Mouse (Mus musculus) urinary bladder, adult 18-20 months (tissue): Measurements from ENCODE around the gene Iqce.

Experiments
- DNase-seq, 2 experiments: peaks; one replicate each; pipeline ENCODE4 v3.0.0; 2022; ENCODE audit warnings: low spot score in 2 of 2, mixed read lengths in 2 of 2

Gene Iqce

DNA sequence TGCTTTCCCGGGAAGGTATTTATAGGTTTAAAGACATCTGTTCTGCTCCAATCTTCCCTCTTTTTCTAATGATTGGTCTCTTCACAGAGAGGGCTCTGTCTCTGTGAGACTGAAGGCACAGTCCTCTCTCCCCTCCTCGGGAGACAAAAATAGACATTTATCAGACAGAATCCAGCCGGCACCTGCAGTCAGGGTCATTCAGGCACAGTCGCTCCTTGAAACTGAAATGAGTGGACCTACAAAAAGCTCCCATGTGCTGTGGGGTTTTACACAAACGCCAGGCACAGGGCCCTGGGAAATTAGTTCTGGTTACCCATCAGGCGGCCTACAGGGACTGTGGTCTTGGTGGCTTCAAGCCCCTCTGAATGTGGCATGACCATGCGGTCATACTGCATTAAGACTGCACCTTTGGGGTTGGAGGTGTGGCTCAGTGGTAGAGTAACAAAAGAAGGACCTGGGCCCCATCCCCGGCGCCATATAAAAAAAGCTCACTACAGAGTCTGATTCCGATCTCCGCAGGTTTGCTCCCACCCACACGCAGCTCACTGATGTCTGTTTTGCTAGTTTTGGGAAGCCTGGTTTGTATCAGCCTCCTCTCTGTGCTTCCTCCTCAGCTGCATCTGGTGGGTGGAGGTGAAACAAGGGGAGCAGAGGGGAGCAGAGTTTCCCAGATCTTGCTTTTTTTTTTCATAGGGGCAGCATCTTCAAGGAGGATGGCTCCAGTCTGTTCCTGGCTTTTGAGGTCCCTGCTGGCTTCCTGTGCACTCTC, 40.1 kb downstream of the Iqce start:
- no peak for DNase-seq

DNA sequence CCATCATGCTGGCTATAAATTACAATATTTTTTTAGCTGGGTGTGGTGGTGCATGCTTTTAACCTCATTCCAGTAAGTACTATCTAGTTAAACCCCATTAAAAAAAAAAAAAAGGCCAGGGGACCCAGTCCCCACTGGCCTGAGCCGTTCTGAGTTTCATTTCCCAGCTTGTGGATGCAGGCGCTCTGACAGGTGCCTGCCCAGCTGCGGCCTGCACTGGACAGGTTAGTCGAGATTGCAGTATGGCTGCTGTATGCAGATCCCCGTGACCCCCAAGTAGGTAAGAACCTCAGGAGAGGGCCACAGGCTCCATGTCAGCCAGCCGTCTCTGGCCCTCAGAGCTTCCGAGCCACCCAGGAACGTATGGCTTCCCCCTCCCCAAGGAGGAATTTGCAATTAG, 40.8 kb downstream of the Iqce start:
- peak in 1 of 2 experiments; percentile 41 for DNase-seq

DNA sequence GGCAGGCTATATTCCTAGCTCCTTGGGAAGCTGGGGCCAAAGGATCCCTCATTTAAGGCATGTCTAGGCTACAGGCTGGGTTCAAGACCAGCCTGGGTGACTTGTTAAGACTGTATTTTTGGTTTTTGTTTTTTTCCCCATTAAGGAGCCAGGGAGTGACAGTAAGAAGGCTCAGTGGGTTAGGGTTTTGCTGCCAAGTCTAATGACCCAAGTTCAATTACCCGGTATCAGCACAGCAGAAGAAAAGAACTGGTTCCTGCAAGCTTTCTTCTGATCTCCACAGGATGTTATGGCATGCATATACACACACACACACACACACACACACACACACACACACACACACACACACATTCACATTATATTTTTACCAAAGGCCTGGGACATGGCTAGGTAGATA, 41.8 kb downstream of the Iqce start:
- DNase-seq = no peak

DNA sequence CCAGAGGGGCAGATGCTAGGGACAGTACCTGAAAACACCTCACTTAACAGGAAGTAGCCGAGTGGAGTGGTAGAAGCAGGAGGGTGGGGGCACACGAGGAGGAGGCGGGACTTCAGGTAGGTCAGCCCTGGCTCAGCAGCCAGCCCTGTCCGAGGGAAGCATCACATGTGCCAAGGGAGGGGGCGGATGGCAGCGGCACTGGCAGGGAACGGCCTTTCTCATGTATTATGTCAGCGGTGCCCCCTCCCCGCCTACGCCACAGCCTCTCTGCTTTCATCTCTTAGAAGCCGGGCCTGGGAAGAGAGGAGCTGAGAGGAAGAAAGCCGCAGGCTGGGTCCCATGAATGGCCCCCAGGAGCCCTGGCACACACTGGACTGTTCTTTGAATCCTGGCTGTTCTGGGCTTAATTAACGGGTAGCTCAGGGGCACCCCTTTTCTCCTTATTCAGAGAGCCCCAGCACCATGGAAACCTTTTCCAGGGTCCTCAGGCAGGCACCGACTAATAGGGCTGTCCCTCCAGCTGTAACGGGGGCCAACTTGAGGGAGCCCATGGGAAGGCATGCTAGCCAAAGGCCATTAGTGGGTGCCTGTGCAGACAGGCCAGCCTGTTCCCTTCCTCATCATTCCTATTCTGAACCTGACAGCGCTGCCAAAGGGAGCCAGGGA, 42.4 kb downstream of the Iqce start:
- DNase-seq = no peak

DNA sequence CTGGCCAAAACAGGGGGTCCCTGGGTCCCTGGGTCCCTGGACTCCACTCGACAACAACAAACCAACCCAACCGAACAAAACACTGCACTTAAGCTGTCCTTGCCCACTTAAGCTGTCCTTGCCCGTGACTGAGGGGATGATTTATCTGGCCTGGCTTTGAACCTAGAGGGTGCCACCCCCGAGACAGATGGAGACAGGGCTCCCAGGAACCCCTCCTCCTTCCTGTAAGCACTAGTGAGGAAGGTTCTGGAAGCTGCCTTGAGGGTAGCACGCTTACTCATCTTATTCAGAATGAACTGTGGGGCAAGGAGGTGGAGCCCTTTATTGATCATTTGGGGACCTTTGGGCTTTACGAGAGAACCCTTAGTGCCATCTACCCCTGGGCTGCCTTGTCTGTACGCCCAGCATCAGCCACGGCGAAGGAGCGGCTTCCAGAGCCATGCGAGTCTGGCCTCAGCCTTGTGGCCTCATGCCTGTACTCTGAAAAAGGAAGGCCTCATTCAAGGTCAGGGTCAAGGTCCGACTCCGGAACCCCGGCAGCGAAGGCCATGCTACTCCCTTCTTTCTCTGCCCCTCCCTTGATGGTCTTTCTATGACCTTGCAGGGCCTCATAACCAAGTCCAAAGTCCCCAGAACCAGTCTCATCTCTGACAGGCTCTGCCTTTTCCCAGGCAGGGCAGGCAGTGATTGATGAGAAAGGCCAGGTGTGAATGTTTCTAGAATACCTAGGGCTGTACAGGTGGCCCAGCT, 47.9 kb downstream of the Iqce start:
- DNase-seq = no peak

DNA sequence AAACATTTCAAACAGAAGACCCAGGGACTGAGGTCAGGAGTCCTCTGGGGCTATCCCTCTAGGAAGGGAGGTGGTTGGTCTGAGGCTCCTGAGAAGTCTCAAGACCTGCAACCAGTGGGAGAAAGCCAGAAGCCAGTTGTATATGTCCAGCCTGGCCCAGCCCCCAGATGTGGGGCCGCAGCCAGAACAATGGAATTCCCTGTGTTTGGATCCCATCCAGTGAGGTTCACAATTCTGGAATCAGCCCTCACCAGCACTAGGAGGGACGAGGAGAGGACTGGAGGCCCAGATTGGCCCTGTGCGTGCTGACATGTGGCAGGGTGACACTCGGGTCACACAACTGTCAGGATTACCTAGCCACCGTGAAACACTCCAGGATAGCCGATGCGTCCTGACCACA, 49.6 kb downstream of the Iqce start:
- DNase-seq = no peak

DNA sequence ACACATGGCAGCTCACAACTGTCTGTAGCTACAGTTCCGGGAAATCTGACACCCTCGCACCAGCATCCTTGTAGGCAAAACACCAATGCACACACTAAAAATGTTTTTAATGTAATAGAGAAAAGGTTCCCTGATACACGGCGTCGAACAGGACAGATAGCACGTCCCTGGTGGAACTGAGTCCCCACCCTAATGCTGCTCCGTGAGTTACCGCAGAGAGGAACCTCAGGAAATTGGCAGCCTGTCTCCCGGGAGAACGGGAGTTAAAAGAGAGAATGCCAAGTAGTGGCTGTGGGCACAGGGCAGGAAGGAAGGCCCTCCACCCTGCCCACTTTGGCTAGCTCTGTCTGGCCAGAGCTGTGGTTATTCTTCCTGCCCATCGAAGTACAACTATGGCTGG, 50.9 kb downstream of the Iqce start:
- no peak for DNase-seq

DNA sequence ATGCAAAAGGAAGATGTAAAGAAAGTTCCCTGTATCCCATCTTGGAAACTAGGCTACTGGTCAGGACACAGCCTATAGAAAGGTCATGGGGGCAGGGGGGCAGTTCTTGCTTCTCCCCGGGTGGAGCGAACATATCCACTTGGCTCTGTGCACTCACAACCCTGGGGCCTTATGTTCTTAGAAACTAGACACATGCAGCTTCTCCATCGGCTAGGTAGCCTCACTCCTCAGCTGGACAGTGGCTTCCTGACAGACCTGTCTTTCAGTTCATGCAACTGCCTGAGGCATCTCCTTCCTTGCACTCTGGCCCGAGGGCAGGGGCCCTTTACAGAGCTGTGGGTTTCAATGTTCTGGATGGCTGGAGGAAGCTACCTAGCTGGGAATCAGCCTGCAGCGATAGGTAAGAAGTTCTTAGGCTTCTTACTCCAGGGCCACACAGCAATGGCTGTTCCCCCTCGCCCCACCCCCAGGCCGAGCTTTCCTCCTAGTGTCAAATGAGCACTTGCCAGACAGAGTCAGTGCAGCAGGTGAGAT, 52.2 kb downstream of the Iqce start:
- DNase-seq = no peak

DNA sequence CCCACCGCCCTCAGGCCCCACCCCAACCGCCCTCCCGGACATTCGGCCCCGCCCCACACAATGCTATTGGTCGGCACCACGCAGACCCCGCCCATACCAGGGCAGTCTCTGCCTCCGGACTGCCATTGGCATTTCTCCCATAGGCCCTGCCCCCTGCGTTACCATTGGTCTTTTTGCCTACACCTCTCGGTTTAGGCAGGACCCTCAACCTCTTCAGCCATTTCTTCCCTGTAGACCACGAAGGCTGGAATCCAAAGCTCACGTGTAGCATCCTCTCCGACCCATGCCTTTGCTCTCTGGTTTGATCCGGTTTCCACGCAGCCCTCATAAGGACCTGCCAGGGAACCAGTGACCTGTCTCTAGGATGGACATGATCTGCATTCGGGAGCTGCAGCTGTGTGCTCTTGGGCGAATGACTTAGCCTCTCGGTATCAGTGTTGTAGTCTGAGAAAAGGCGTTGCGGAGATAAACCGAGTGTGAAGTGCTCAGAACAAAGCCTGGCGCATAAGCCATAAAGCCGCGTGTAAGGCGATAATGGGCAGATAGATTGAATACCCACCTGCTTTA, 53.0 kb downstream of the Iqce start:
- DNase-seq = peak; percentile 89 to 96

DNA sequence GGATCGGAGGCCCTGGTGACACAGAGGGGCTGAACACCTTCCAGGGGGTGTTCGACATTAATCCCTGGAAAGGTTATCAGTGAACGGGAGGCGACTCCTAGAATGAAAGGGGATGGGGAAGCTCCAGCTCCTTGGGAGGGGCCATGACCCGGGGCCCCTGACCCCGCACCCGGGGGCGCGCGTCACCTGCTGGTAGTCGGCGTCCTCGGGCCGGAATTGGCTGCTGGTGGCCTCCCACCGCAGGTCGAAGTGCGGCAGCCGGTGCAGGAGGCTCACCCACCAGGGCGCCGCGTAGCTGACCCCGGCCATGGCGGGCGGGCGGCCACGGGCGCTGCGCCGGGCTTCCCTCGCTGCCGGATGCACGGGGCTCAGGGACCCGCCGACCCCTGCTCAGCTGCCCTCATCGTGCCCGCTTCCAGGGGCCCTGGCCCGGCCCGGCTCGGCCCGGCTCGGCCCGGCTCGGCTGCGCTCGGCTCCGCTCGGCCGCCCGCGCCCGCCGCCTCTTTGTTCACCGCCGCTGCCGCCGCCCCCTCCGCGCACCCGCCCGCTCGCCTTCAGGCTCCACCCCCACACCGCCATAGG, 53.6 kb downstream of the Iqce start, which contains the start of gene Ttyh3:
TSS of gene Ttyh3 (minus strand) at position 513 of the 582 bp plus-strand sequence.
- DNase-seq = no peak

DNA sequence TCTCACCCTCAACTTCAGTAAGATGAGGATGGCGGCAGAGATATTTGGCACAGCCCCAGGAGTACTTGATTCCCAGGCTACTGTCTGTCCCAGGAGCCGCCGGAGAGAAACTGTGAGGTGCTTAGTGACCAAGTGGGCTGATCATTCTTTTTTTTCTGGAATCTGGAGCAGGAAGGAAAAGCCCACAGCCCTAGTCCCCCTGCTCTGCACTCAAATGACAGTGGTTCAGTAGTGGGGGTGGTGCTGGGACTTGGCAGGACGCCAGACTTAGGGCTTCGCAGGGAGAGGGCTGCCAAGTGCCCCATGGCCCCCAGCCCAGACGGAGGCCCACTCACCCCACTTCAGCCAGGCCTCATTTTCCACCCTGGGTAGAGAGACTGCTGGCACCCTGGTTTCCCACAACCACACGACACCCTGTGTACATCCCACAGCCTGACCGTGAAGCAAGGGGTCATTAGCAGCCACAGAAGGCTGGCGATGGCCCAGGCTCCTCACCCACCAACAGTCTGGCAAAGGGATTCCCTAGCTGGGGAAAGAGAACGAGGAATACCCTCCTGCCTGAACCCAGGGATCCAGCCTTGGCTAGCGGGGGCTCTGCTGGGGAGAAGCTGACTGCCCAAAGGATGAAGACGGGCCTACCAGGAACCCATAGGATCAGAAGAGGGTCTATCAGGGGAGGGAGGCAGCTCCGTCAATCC, 54.2 kb downstream of the Iqce start:
- no peak for DNase-seq

DNA sequence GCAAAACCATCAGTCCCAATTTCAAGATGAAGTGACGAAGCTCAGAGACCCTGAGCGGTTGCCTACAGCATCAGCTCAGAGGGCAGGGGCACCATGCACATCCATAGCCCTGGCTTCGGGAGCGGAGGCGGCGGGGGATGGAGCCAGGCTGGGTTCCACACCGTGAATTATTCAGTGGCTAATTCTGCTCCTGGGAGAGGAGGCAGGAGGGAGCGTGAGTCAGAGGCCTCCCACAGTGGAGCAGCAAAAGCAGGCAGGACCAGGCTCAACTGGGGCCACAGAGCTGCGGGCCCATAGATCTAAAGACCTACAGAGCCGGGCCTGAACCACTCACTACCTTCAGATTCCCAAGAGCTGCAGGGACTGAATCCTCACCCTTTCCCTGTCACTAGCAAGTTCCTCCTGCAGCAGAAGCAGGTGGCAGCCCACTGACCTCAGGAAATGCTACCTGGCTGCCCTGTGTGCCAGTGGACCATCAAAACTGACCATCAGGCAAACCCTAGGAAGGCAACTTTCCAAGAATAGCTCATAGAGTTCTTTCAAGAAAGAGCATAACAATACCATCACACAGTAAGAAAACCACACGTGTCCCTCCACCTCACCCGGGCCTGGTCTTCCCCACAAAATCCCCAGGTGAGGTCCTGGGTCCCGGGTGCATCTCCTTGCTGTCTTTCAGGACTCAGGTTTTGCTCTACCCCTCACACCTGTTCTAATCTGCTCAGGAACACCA, 55.0 kb downstream of the Iqce start:
- no peak for DNase-seq

DNA sequence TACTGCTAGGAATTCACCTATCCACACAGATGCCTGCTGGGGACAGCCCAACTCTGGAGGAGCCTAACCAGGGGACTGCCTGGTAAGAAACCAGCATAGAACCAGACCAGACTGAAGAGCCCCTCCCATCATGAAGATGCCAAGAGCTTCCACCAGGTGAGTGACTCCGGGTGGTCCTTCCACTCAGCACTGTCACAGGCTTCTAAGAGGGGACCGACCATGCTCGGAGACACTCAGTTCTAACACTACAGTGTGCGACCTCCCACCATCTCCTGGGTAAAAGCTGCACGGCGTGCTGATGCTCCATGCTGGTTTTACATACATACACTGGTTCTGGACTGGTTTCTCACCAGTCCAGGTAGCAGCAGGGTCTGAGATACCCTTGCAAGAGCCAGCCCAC, 56.0 kb downstream of the Iqce start:
- no peak for DNase-seq

DNA sequence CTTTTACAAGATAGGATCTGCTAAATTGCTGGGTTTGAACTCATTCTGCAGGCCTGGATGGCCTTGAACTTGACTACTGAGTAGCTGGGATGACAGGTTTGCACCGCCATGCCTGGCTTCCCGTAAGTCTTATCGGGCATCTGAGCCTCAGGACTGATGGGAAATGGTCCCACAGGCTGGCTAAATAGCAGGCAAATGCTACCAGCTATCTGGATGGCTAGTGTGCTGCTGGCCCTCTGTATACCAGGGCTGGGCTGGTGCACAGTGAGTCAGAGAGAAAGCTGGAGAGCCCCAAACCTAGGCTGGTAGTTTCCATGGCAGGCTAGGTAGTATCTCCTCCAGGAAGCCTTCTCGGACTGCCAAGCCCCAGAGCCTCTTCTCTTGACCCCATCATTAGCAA, 56.7 kb downstream of the Iqce start:
- DNase-seq = no peak

DNA sequence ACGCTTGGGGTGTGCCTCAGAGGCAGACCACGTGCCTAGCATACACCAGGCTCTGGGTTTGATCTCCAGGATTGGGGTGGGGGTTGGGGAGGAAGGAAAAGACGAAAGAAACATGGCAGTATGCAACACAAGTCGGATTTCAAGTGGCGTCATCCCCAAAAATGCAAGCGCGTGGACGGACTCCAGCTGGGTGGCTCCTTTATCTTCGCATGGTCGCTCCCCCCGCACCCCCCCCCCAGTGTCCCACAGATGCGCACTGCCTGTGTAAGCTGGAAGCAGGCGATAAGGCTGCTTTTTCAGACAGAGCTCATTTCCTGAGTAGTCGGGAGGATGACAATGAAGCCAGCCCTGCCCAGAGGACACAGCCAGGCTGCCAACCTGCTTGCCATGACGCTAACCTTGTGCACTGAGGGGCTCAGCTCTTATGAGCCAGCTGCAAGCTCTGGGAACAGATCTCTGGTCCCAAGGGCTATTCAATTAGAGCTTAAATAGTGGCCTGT, 57.4 kb downstream of the Iqce start:
- no peak for DNase-seq

DNA sequence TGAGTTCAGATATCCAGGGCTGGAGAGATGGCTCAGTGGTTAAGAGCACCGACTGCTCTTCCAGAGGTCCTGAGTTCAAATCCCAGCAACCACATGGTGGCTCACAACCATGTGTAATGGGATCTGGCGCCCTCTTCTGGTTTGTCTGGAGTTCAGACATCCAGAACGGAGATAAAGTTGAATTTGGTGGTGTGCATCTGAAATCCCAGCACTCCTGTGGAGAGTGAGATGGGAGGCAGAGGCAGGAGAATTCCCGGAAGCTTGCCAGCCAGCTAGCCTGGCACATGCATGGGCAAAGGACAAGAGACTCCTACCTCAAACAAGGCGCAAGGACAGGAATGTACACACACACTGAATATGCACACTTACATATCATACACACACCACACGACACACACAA, 57.9 kb downstream of the Iqce start:
- DNase-seq = no peak

DNA sequence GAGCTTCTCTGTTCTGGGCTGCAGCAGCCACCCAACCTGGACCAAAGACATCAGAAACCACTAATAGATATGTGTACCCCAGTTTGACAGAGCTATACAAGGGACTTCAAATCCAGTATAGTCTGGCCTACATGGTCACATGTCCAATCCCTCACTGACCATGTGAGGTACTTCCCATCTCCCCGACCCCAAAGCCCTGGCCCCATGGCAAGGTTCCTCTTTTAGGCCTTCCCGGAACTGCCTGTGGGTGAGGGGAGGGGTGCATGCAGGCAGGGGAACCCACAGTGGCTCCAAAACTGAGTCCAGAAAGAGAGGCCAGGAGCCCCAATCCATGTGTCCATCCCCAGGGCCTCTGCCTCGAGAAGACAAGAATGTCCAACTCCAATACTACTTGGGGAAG, 60.1 kb downstream of the Iqce start:
- no peak for DNase-seq

DNA sequence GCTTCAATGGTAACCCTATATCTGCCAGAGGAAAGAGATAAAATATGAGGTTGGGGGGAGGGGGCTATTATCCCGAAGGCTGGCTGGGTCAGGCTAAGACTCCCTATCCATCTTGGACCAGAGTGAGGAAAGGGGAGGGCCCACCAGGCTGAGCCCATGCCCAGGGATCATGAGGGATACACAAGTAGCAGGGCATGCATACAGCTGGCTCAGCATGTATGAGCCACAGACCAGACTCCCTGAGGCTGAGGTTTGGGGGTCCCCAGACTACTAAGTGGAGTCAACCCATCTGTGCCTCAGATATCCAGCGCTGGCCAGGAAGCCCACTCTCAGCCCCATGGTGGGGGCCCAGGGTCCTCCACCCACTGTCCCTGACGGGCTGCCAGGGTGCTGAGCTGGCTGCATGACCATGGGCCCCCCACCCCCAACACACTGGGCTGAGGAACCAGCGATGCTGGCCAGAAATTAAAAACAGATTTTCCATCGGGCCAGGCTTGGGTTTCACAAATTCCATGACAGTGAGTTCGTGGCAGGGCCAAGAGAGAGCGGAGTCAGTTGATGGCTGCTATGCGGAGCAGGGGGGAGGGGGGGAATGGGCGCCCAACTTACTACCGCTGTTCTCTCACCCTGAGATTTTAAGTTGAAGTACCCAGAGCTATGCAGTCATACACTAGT, 60.8 kb downstream of the Iqce start:
- DNase-seq = no peak

DNA sequence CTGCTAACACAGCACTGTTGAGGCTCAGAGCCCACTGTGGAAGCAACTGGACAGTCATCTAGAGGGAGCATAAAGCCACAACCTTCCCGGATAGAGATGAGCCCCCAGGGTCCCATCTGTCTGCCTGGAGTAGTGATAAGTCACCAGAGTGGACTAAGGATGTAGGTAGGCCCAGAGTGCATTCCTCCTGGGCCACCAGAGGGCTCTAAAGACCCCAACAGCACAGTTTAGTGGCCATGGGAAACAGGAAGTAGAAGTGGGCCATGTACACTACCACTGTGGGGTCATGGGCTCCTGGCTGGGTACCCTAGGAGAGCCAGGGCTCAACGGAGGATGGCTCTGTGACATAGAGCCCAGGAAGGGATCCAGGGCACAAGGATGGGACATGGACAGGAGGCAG, 61.4 kb downstream of the Iqce start:
- no peak for DNase-seq

DNA sequence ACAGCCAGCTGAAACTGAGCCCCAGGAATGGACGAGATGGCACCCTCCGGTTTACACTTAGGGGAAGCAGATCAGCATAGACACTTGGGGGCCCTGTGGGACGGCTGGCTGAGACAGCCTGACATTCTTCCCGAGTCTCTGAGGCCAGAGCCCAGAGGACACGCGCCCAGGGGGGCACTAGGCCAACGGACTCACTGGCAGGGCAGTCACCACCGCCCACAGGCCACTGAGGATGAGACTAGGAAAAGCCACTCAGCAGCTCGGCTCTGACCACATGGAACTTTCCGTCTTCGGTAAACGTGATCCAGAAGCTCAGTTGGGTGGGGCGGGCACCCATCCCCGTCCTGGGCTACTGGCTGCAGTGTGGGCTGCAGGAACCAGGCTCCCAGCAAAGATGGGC, 62.3 kb downstream of the Iqce start:
- no peak for DNase-seq
